Mouse (Mus musculus) cerebellum, adult 9-11 months (tissue): ENCODE data around the gene Cap2.
A peak's percentile ranks its signal among the peaks of the same experiment; 100 is the strongest.

Source experiments
- DNase-seq: peaks from one replicate; pipeline ENCODE4 v3.0.0; 2022

The Cap2 gene

DNA sequence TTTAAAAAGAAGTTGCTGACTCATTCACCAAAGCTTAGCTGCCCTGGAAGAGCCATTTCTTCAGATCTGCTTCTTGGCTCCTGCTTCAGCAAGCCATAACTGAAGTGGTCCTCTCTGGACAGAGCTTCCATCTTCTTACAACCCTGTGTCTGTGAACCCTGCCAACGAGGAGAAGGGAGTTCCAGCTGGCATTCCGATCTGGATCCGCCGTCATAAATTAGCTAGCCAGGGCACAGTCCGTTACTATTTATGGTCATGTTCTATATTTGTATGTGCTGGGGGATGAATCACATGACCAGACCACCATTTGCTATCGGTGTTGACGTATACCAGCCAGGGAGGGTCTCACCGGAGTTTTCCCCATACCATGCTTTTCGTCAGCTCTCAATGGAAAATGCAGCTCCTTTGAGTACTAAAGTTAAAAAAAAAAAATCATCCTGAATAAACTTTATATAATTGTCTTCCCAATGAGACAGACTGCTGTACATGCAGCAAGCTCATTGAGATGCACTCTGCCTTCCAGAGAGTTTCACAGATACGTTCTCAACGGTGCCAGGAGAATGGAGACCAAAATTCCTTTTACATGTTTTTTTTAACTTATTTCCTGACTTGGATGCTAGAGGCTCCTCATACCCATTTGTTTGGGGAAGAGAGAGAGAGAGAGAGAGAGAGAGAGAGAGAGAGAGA lies 70.5 kb downstream of the Cap2 start:
- DNase-seq = peak; percentile 86

DNA sequence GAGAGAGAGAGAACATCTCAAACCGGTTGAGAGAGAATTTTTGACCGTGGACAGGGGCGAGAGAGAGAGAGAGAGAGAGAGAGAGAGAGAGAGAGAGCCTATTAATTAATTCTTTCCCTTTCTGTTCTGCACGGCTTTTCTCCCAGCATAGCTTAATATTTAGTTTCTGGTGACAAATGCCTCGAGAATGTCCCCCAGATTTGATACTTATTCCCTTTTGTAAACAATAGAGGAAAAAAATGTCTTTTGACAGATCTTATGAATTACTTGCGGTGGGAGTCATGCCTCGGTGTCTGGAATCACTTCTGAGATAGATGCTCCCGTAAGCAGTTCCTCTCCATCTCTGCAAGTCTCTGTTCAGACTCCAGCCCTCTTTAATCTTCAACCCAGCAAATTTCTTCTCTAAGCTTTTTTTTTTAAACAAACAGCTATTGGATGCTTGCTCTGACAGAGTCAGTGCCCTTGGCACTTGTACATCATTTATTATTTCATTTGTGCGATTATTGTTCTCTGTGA lies 71.1 kb downstream of the Cap2 start:
- DNase-seq = no peak

DNA sequence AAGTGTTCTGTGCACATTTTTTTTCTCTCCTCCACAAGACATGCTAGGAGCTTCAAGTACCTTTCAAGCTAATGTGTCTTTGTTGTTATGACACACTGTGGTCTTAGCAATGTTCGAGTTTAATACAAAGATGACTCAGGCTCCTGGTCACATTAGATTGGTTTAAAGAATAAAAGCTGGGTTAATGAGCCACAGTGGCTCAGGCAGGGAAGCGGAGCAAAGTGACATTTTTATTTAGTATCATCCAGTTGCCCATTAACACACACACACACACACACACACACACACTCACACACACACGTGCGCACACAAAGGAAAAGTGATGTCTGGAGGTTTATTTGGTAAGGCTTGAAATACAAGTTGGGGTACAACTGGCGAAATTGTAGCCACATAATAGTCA lies 72.6 kb downstream of the Cap2 start:
- no peak for DNase-seq

DNA sequence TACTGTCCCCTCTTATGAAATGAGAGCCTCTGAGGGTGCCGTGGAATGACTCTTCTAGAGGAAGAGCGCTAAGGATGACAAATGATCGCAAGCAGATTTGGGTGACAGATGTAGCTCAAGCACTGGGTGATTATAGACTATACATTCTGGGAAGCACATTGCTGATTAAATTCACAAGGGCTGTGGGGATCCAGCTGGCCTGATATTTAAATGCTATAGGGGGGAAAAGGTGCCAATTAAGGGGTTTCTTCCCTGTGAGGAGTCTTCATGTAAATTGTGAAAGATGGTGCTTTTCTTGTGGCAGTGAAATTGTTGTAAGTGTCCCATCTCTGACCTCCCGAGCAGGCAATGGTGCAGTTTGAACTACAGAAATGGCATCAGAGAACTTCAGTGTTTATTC lies 73.1 kb downstream of the Cap2 start:
- no peak for DNase-seq

DNA sequence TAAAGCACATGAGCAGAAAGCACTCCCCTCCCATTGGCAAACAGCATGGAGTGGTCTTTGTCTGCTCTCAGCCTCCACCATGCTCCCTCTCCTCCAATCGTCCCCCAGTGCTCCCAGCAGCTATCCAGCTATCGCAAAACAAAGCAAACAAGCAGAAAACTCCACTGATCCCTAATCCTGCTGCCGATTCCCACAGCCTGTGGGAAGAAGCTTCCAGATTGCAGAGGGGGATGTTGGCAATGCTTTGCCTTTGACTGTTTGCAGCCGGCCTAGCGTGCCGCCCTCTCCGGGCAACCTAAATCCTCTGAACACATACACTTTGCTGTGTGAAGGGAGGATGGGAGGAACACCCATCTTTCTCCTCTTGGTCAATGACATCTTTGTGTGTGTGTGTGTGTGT lies 83.2 kb downstream of the Cap2 start:
- no peak for DNase-seq

DNA sequence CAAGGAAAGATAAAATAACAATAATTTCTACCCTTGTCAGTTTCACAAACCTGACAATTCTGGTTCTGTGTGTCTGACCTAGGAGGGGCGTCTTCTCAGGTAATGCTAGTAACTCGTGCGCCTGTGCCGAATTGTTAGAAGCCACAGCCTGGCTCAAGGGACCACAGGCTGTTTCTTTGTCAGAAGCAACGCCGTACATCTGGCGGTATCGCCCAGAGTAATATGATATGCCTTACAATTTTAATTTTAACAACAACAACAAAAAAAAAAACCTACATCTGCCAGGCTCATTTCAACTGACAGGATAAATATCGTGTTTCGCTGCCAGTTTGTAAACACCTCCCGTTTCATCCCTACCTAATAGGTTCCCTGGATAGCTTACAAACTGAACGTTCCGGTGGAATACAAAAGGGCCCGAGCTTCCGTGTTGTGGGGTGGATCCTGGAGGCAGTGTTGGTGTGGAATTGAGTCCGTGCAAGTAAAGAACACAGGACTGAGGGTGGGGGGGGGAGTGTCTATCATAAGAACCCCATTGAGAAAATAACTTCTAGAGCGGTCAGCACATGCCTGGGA lies 86.2 kb downstream of the Cap2 start:
- no peak for DNase-seq

DNA sequence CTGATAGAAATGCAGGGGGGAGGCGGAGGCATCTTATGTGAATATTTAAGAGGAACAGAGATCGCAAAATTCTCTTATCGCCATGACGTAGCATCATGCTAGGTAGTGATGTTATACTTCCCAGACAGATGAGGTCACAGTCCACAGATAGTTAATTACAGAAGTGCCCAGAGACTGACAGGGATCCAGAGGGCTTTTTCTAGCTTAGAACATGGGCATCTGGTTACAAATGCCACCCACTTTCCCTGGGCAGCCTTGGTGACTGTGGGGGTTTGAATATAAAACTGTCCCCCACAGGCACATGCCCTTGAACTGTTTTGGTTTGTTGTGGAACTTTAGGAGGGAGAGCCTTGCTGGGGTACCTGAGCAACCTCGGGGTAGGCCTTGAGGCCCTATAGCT lies 87.0 kb downstream of the Cap2 start:
- DNase-seq = no peak

DNA sequence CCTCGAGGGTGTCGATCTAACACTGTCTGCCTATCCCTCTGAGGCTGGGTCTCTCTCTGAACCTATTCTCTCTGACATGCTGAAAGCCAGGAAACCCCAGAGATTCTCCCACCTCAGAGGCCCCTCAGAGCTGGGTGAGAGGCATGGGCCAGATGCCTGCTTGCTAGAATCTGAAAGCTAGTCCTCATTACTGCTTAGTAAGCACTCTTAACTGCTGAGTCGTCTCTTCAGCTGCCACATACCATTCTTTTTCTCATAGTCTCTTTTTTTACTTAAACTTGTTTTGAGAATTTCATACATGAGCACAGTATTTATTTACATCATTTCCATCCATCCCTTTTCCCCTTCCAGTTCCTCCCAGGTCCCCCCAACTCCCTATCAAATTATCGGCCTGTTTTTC lies 89.2 kb downstream of the Cap2 start:
- DNase-seq = no peak

DNA sequence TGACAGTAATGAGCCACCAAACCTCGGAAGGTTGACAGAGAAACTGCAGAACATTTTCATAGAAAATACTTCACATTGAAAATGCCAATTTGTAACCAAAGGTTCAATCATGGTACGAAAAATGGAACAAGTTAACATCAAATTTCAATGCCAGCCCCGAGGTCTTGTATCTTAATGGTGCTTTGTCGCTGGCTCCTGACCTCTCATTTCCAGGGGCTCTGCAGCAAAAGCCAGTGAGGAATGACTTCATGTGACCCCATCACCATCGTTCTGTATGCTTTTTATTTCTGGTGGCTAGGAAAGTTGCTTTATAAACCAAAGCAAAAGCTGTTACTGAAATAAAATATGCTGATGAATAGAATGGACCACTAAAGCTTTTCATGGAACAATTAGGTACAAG lies 99.0 kb downstream of the Cap2 start:
- no peak for DNase-seq

DNA sequence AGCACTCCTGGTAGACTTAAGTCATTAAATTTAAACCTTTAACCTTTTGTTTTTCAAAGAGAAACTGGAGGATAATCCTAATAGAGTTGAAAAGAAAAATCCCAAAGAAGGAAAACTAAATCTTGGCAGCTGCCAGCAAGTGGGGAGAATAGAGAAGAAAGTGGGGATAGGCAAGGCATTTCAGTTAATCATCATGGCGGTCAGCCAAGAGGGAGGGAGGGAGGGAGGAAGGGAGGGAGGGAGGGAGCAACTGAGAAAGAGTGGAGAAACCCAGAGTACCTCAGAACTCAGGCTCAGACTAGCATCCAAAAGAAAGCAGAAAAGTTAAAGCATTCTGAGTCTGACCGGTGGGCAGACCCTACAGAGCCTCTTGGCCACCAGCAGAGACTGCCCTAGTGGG lies 99.7 kb downstream of the Cap2 start:
- DNase-seq = no peak

DNA sequence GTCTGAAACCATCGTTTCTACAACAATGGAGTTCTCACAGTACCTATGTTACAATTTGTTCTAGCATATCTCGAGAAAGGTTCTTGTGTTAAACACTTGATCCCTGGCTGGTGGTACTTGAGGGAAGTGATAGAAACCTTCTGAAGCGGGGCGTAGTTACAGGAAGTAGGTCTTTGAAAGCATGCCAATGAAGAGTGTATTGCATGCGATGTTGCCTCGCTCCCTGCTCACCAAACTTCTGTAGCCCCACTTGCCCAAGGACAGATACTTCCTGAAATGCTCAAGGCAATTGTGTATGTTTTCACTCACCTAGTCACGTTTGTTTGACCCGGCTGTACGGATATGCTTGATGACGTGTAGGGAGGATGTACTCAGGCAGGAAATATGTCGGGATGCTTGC lies 101.0 kb downstream of the Cap2 start:
- no peak for DNase-seq

DNA sequence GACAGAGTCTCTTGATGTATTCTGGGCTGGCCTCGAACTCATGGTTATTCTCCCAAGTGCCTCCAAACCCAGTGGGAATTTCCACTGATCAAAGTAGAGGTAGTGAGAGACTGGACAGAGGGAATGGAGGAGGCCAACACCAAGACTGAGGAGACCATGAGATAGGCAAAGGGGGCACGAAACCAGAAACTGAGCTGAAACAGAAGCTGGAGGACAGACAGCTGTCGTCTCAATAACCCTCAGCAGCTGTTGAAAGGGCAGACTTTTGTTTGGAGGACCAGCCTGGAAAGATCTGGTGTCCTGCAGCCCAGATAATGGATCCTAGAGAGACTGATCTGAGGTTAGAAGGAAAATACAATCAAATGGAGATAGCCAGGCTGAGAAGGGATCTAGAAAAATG lies 109.4 kb downstream of the Cap2 start:
- DNase-seq = no peak

DNA sequence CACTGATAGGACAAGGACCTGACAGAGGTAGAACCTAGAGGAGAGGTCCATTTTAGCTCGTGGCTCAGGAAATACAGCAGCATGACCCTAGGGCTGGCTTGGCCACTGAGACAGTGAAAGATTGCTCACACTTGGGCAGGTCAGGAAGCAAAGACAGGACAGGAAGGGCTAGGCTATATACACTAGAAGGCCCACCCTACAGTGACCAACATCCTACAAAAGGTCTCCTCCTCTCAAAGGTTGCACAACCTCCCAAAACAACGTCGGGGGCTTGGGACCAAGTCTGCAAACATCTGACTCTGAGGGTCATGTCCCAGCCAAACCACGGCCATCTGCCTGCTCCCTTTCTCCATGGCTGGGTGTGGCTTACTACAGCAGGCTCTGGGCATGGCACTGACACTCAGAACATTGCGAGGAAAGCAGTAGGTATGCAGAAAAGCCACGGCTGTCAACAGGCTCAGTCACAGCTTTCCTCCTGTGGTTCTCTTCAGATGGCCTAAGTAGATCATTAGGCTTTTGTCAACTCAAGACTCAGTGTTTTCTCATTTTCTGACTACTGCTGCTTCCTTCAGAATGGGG lies 112.1 kb downstream of the Cap2 start:
- DNase-seq = no peak

DNA sequence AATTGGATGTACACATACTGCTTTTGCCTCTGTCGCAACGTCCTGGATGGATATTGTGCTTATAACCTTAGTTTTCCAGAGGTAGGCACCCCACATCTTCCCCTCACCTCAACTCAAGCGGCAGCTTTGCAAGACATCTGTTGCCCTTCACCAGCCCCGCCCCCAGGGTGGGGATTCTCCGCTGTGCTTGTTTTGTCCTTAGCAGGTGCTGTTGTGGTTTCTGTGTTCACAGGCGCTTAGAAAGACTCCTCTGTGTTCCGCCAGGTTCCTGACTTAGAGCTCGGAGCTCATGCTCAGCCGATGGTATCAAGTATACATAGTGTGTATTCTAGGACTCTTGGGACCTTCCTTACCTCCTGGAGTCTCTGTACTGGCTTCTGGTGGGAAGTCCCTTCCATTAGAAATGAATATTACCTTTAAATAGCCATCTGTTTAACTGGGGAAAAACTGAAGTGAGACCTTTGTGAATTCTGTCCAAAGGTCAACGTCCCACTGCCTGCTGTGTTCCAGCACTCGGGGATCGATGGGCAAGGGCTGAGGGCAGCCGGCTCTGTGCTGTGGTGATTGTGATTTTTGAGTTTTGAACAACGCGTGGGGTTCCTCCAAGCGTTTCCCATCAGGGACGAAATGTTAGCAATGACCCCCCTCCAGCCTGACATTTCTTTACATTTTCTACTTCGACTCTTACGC lies 115.2 kb downstream of the Cap2 start:
- DNase-seq = no peak

DNA sequence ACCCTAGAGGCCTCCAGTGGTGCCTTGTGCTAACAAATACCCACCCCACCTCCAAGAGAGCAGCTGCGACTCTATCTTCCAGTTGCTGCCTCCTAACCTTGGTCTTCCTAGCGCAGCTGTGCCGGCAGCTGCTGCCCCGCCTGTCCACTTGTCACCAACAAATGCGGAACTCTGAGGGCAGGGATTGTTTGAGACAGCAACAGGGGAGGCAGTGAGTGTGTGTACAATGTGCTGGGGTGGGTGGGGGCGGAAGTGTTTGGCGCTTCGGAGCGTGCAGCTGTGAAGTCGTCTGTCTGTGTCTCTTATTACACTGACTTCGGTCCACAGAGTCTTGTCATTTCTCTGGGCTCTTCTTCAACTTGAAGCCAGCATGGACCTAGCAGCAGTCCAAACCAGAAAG lies 118.0 kb downstream of the Cap2 start:
- DNase-seq = no peak

DNA sequence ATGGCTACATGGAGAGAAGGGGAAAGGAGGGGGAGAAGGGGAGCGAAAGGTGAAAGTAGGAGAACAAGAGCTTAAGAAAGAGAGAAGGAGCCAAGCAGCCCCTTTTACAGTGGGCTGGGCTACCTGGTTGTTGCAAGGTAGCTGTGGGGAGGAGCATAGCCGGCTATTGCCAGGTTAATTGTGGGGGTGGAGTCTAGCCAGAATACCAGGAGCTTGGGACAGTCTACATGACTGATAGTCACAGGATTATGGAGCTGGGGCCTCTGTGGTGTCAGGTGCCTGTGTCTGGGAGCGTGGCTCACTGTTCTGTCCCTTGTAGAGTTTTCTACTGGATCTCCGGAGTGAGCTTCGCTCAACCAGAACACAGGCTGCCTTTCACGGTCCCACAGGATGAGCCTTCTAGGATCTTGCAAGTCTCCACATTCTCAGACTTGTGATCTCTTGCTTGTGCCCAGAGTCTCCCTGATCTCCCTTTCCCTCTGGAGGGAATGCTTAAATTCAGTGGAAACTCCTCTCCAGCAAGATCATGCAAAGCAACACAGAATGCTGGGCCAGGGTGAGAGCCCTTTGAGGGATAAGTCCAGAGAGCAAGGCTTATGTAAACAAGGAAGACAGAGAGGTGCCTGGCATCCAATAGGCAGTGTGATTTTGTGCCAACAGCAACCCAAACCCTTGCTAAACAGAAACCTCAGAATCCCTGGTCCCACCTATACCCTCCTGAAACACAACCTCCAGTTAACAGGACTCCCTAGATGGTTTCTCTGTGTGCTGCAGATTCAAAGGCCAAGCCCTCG lies 119.5 kb downstream of the Cap2 start:
- no peak for DNase-seq

DNA sequence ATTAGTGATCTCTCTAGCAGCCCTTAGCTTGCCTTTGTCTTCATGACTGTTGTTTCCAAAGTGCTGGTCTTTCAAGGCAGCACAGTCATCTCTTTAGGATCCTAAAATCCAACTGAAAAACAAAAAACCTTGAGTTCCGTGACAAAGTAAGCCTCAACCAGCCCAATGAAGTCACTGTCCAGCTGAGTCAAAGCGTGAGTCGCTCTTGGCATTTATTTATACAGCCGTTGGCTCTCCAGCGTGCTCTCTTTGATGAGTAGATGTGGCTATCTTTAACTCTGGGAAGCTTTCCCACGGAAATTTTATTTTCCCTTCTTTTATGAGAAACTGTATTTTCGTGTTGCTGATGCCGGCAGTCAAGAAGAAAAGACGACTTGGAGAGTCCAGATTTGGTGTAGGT lies 125.0 kb downstream of the Cap2 start:
- DNase-seq = no peak

DNA sequence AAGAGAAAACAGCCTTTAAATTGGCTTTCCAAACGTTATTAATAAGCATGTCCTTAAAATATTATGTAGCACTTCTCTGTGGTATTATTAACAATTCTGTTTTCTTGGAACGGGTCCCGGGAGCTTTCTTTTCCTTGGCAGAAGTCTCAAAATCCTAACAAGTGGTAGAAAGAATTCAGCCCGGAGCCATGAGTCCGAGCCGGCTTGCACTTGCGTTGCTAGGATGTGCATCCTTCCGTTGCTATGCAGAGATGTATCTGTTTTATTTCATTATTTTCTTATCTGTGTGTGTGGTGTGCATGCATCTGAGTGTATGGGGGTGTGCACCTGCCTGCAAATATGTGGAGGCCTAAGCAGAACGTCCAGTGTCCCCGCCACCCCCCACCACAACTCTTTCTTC lies 126.2 kb downstream of the Cap2 start:
- peak; percentile 10 for DNase-seq

DNA sequence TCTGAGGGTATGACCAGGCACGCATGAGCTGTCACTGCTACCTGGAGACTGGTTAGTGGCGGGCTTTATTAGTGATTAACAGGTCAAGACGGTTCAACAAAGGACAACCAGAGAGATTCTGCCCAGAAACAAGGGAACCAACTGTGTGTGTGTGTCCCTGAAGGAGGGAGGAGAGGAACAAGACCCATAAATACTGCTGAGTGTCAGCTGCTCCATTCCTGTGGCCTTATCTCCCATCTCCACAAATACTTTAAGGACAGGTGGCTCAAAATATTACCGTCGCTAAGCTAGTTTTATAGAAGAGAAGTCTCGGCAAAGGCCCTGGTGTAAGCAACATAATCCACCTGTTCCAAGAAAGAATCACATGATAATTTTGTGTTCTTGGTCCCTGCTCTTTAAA lies 127.7 kb downstream of the Cap2 start:
- DNase-seq = no peak

DNA sequence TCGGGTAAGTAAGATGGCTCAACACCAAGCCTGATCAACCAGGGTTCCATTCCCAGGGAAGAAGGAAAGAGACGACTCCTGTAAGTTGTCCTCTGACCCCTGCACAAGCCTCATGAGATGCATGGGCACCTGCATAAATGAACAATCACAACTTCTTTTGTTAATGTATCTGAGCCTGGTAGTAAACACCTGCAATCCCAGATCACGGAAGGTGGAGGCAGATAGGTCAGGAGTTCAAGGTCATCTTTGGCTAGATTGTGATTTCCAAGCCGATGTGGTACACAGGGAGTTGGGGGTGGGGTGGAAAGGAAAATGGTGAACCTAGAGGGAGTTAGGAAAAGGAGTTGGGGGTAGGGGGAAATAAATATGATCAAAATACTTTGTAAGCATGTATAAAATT lies 131.1 kb downstream of the Cap2 start:
- DNase-seq = no peak

DNA sequence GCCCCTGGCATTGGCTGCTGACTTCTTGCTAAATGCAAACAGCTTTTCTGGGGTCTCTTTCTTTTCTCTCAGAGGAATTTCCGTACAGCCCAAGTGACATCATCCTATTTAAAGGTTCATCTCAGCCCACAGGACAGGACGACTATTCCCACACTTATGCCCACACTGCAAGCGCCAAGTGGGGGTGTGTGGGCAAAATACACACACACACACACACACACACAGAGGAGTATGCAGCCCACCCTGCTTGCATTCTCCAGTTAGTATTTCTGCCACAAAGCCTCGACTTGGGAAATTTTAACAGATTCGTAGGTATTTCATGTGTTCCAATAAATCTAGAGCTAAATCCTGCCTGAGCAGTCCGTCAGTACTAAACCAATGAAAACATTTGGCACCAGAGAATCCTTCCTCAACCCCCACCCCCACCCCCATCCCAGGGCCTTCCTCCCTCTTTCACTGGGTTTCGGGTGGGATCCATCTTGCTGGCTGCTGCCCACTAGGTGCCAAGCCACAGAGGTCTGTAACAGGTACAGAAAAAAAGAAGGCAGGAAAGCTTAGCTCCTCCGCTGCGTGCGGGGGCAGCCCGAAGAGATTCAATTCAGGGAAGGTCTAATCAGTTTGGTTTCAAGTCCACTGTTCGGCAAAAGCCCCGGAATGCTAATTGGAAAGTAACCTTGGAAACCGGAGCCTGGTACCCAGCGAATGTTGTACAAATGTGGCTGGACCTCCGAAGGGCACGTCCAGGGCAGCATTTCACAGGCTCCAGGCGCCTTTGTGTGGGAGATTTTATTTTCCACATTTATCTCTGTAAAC lies 131.9 kb downstream of the Cap2 start:
- DNase-seq = peak; percentile 23

DNA sequence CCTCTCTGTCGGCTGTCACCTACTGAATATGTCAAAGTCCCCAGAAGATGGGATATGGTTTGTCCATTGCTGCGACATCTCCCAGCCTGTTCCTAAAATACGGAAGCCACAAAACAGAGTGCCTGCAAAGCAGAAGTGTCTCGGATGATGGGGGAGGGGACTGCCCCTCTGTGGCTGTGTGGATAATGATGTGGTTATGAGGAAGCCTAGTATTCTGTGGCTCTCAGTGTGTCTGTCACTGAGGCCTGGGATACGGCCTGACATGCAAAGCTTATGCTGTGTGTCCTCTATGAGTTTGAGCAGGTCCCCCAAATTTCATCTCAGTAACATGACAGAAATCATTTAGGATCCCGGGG lies 132.5 kb downstream of the Cap2 start:
- DNase-seq = no peak
